Mouse (Mus musculus) limb, embryonic 11.5 days (tissue): ENCODE measurements around the gene Trdmt1. TPM values are rescaled to one million over a fixed set of nuclear protein-coding genes. Genes with fewer than 3 reads are reported as not detected.

Source experiments
- ATAC-seq: fragments of 200-750 bp; cut with Nextera tagmentation; 2 replicates; pipeline ENCODE4 v1.8.0; 2017; ENCODE audit warnings: low read depth; ENCODE audit not compliant: insufficient number of reproducible peaks, low FRiP score, low TSS enrichment
- DNase-seq: peaks from one replicate; pipeline ENCODE4 v3.0.0-alpha.2; 2015; ENCODE audit warnings: low spot score
- H3K27ac ChIP-seq: fragments of 300-500 bp; sonication (generic); replicated peaks from 2 replicates; pipeline ENCODE4 v1.5.1; 2014; ENCODE audit warnings: low read depth, mild to moderate bottlenecking, low read length
- H3K27me3 ChIP-seq: fragments of 300-500 bp; sonication (generic); 2 replicates; pipeline ENCODE4 v1.6.1; 2014; ENCODE audit warnings: mild to moderate bottlenecking, low read length, mixed read lengths; ENCODE audit not compliant: control insufficient read depth, insufficient read depth
- H3K36me3 ChIP-seq: fragments of 300-500 bp; sonication (generic); 2 replicates; pipeline ENCODE4 v1.6.1; 2014; ENCODE audit warnings: mild to moderate bottlenecking, low read length, moderate library complexity, mixed read lengths; ENCODE audit not compliant: control insufficient read depth, insufficient read depth
- H3K4me1 ChIP-seq: fragments of 300-500 bp; sonication (generic); 2 replicates; pipeline ENCODE4 v1.6.1; 2014; ENCODE audit warnings: low read length, mixed read lengths; ENCODE audit not compliant: control insufficient read depth, insufficient read depth
- H3K4me2 ChIP-seq: fragments of 300-500 bp; sonication (generic); 2 replicates; pipeline ENCODE4 v1.6.1; 2014; ENCODE audit warnings: low read depth, mild to moderate bottlenecking, moderate library complexity; ENCODE audit not compliant: severe bottlenecking
- H3K4me3 ChIP-seq: fragments of 300-500 bp; sonication (generic); 2 replicates; pipeline ENCODE4 v1.5.1; 2014; ENCODE audit warnings: low read depth, low read length
- H3K9ac ChIP-seq: fragments of 300-500 bp; sonication (generic); 2 replicates; pipeline ENCODE4 v1.6.1; 2014; ENCODE audit warnings: mild to moderate bottlenecking, low read length
- H3K9me3 ChIP-seq: fragments of 300-500 bp; sonication (generic); 2 replicates; pipeline ENCODE4 v1.6.1; 2016; ENCODE audit warnings: low read length; ENCODE audit not compliant: control insufficient read depth
- WGBS: fragments of 180-500 bp; shearing (Covaris S2); extraction: QIAGEN DNeasy Blood & Tissue Kit; methylation state at CpG from one replicate; pipeline ENCODE4 v1.1.7; 2014; 5-methylcytosine and 5-hydroxymethylcytosine counted together
- polyA plus RNA-seq: library from polyadenylated mRNA; unstranded; fragments of >200 nt; fragmentation: Nextera tagmentation; extraction: Ambion mirVana; gene quantifications from 2 replicates; pipeline ENCODE4 v1.2.1, GENCODE M21; 2014

Gene Trdmt1
- polyA plus RNA-seq, 1 experiment from 2014 or later: 9.3 TPM

DNA sequence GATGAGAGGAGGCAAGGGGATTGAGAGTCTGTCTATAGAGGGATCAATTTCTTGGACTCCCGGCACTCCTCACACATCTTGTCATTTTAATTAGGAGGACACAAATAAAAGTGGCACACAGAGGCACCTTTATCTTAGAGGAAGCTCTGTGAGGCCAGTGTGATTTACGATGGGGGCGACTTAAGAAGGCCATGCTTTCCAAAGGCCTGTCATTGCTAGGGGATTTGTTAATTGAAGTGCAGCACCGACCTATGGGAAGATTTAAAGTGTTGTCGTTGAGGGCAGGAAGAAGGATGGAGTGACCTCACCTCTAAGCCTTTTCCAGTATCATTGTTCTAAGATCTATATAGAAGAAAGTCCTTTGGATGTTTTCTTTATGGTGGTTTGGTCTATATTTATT lies 42.9 kb downstream of the Trdmt1 start:
- H3K9me3 ChIP-seq: no peaks in the 10 kb centered on the region
- WGBS: 14% methylated on average over 5 of the region's 5 CpGs
- H3K27me3 ChIP-seq: no peaks in the 10 kb centered on the region
- H3K27ac ChIP-seq: no peak overlapping the region
- DNase-seq (no peak), ATAC-seq (no peak)
- H3K4me1 ChIP-seq: no peaks in the 10 kb centered on the region
- no peaks in the 10 kb centered on the region for H3K36me3 ChIP-seq
- no peak overlapping the region for H3K4me3 ChIP-seq
- no peak overlapping the region for H3K4me2 ChIP-seq
- no peak overlapping the region for H3K9ac ChIP-seq

DNA sequence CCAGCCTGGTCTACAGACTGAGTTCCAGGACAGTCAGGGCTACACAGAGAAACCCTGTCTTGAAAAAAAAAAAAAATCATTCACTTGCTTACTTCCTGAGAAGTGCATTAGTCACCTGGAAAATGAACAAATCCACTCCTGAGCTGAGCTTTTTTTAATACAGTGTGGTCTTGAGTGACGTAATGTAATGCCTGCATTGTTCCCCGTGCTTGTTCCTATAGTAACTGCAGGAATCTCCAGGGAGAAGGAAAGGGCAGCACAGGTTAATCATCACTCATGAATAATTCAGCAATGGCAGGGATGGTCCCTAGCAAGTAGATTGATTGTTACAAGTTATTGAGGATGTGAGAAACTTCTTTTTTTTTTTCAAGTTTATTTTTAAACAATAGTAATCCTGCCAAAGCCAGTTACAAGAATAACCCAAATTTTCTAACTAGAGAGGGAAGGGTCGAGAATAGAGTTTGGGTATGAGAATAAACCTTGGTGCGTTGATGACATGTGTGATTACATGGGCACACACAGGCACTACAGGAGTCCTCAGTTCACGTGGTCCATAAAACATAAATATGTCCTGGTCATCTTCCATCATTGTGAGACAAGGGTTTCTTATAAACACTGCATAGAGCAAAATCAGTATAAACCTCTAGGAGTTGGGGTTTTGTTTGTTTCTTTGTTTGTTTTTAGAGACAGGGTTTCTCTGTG lies 44.0 kb downstream of the Trdmt1 start:
- H3K4me2 ChIP-seq: no peak overlapping the region
- WGBS: 78% methylated on average over 5 of the region's 5 CpGs
- no peak for ATAC-seq
- H3K27ac ChIP-seq: no peak overlapping the region
- H3K4me3 ChIP-seq: no peak overlapping the region
- no peaks in the 10 kb centered on the region for H3K9me3 ChIP-seq
- DNase-seq: no peak
- no peaks in the 10 kb centered on the region for H3K36me3 ChIP-seq
- no peaks in the 10 kb centered on the region for H3K4me1 ChIP-seq
- no peak overlapping the region for H3K9ac ChIP-seq
- H3K27me3 ChIP-seq: no peaks in the 10 kb centered on the region

DNA sequence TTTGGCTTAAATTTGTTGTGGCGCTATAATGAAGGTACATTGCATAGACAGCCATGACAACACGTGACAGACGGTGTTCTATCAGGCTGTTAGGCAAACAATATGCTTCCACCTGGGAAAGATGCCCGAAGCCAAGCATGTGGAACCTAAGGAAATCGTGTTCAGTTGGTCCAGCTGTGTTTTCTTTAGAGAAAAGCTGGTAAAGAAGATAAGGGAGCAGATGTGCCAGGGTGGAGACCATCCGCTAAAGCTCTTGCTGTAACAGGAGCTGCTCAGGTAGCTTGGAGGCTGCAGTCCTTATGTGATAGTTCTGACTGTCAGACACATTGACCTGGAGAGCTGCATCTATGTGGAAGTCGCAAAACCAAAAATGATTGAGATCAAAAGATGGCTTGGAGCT lies 45.3 kb downstream of the Trdmt1 start:
- H3K4me1 ChIP-seq: no peaks in the 10 kb centered on the region
- 91% methylated on average over 7 of the region's 7 CpGs for WGBS
- no peak for ATAC-seq
- H3K27ac ChIP-seq: no peak overlapping the region
- no peak overlapping the region for H3K4me2 ChIP-seq
- H3K36me3 ChIP-seq: no peaks in the 10 kb centered on the region
- H3K9ac ChIP-seq: no peak overlapping the region
- H3K27me3 ChIP-seq: no peaks in the 10 kb centered on the region
- DNase-seq: no peak
- H3K4me3 ChIP-seq: no peak overlapping the region
- H3K9me3 ChIP-seq: no peaks in the 10 kb centered on the region

DNA sequence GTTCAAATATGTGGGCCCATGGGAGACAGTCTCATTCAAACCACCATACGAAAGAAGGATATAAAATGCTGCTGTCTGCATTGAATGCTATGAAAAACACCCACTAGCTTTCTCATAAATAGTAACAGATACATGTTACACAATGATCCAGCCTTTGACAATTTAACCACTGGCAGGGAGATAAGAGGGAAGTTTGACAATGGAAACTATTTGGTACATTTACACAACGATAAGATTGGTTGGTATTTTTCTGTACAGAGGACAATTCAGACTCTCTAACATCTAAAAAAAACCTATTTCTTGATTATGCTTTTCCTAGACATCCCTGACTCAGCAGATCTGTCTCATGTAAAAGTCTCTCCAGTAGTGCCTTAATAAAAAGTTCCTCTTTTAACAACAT lies 48.4 kb downstream of the Trdmt1 start:
- Histone ChIP-seq H3K27me3 (no peaks in the 10 kb centered on the region), H3K9me3 (no peaks in the 10 kb centered on the region), H3K4me1 (no peaks in the 10 kb centered on the region), H3K36me3 (no peaks in the 10 kb centered on the region), H3K4me3 (no peak overlapping the region), H3K4me2 (no peak overlapping the region), H3K9ac (no peak overlapping the region), H3K27ac (no peak overlapping the region)
- WGBS: 77% methylated on average over 2 of the region's 2 CpGs
- ATAC-seq: no peak
- no peak for DNase-seq

DNA sequence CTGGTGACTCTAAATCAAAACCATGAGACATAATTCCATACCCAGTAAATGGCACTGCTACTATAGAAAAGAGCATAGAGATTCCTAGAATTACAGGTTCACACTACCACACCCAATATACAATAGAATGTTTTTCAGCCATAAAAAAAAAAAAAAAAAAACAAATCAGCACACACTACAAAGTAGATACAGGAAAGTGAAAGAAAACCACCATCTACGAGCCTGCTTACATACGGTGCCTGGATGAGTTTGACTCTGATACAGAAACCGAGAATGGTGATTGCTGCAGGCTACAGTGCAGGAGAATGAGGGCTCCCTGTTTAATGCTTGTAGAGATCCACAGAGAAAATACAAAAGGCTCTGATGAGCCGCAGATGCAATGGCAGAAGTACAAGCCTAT lies 51.5 kb downstream of the Trdmt1 start:
- H3K4me3 ChIP-seq: no peak overlapping the region
- H3K9ac ChIP-seq: no peak overlapping the region
- no peaks in the 10 kb centered on the region for H3K36me3 ChIP-seq
- 87% methylated on average over 4 of the region's 4 CpGs for WGBS
- ATAC-seq: no peak
- H3K4me2 ChIP-seq: no peak overlapping the region
- no peaks in the 10 kb centered on the region for H3K27me3 ChIP-seq
- H3K9me3 ChIP-seq: no peaks in the 10 kb centered on the region
- H3K27ac ChIP-seq: no peak overlapping the region
- no peaks in the 10 kb centered on the region for H3K4me1 ChIP-seq
- DNase-seq: no peak

DNA sequence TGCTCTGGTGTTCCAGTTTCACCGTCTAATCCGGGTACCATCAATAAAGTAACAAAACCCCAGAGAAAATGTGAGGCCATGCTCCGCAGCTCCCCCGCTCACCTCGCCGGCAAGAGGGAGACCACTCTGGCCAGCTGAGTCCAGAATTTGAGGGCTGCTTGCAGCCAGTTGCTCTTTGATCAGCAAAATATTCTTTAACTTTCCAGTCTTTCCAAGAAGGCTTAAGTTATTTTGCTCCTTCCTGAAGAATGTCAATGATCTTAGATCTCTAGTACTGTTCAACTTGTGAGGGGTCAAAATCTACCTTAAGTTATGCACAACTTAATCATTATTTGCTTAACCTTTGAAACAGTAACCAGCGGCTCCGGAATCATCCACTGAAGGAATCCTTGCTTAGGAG lies 52.7 kb downstream of the Trdmt1 start, which contains the start of gene Cubn:
Gene Cubn, minus strand, starts transcription at position 80 of the 400 bp plus-strand sequence.
- no peak within 1 kb of the TSS for H3K9ac ChIP-seq
- ATAC-seq: no peak
- DNase-seq: no peak

DNA sequence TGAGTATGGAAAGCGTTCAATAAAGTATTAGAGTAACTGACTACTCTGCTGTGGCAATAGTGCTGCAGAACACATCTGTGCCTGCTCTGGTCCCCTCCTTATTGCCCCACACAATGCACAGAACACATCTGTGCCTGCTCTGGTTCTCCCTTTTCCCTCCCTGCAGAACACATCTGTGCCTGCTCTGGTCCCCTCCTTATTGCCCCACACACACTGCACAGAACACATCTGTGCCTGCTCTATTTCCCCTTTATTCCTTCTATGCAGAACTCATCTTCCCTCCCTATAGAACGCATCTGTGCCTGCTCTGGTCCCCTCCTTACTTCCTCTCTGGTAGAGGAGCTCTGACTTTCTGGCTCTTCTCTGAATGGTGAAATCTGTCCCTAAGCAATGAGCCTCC lies 54.0 kb downstream of the Trdmt1 start:
- H3K4me2 ChIP-seq: no peak overlapping the region
- 70% methylated on average over 2 of the region's 2 CpGs for WGBS
- H3K4me3 ChIP-seq: no peak overlapping the region
- no peaks in the 10 kb centered on the region for H3K27me3 ChIP-seq
- no peaks in the 10 kb centered on the region for H3K36me3 ChIP-seq
- no peaks in the 10 kb centered on the region for H3K4me1 ChIP-seq
- no peak overlapping the region for H3K27ac ChIP-seq
- ATAC-seq (no peak), DNase-seq (no peak)
- no peaks in the 10 kb centered on the region for H3K9me3 ChIP-seq
- no peak overlapping the region for H3K9ac ChIP-seq

More for the DNA sequence above, 52.7 kb downstream of the Trdmt1 start, which contains the start of gene Cubn:
- no peaks in the 10 kb centered on the region for H3K4me1 ChIP-seq
- no peak within 1 kb of the TSS for H3K4me3 ChIP-seq
- no peaks in the 10 kb centered on the region for H3K27me3 ChIP-seq
- no peak within 1 kb of the TSS for H3K27ac ChIP-seq
- WGBS: 56% methylated on average over 8 of the region's 8 CpGs
- H3K36me3 ChIP-seq: no peaks in the 10 kb centered on the region
- H3K9me3 ChIP-seq: no peaks in the 10 kb centered on the region
- H3K4me2 ChIP-seq: no peak within 1 kb of the TSS

DNA sequence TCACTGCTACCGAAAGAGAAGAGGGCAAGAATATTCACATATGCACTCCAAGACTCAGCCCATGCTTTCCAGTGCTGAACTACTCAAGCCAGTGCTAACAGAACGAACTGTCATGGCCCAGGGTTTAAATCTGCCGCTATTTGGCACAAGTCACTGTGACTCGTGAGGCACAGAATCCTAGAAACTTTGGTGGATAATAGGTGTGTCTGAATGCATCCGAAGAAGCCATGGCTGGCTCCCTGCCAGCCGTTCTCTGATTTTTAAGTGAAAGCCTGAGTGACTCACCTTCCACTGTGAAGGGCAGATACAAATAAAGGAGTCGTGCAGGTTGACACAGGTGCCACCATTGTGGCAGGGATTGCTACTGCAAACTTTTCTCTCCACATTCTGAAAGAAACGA lies 58.0 kb downstream of the Trdmt1 start:
- H3K4me3 ChIP-seq: no peak overlapping the region
- DNase-seq: no peak
- H3K27ac ChIP-seq: no peak overlapping the region
- WGBS: 88% methylated on average over 8 of the region's 8 CpGs
- no peaks in the 10 kb centered on the region for H3K36me3 ChIP-seq
- H3K9me3 ChIP-seq: no peaks in the 10 kb centered on the region
- H3K27me3 ChIP-seq: no peaks in the 10 kb centered on the region
- no peak for ATAC-seq
- no peak overlapping the region for H3K4me2 ChIP-seq
- H3K9ac ChIP-seq: no peak overlapping the region
- H3K4me1 ChIP-seq: no peaks in the 10 kb centered on the region

DNA sequence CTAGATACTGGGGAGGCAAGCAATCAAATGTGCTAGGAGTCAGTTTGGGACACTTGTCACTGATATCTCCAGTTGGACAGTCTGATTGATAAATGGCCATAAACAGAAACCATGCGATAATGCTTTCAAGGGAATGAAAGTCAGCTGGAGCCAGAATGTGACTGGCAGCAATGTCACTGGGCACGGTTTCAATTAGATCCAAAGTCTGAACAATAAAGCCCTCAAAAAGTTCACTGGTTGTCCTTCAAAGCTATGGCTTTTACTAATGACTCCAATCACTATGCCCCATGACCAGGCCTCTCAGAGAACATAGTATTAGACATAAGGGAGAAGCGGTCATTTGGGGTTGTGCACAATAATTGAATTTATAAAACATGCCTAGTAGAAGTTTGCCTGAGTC lies 59.9 kb downstream of the Trdmt1 start:
- no peaks in the 10 kb centered on the region for H3K4me1 ChIP-seq
- no peak for ATAC-seq
- WGBS: 67% methylated on average over 3 of the region's 3 CpGs
- H3K9ac ChIP-seq: no peak overlapping the region
- no peak overlapping the region for H3K4me2 ChIP-seq
- no peaks in the 10 kb centered on the region for H3K36me3 ChIP-seq
- H3K27me3 ChIP-seq: no peaks in the 10 kb centered on the region
- H3K27ac ChIP-seq: no peak overlapping the region
- no peak overlapping the region for H3K4me3 ChIP-seq
- DNase-seq: no peak
- no peaks in the 10 kb centered on the region for H3K9me3 ChIP-seq
